Mouse (Mus musculus) neural tube, embryonic 14.5 days (tissue): ENCODE measurements around the gene Aqp3. TPM values are rescaled to one million over a fixed set of nuclear protein-coding genes. Genes with fewer than 3 reads are reported as not detected.

Experiments
- ATAC-seq: fragments of 200-750 bp; cut with Nextera tagmentation; 2 replicates; pipeline ENCODE4 v1.8.0; 2017; ENCODE audit warnings: low read depth, mild to moderate bottlenecking, moderate TSS enrichment, moderate library complexity
- H3K27ac ChIP-seq: fragments of 300-500 bp; sonication (generic); 2 replicates; pipeline ENCODE4 v1.5.1; 2014; ENCODE audit warnings: low read depth, mild to moderate bottlenecking, control low read depth, low read length, moderate library complexity, mixed read lengths
- H3K27me3 ChIP-seq: fragments of 300-500 bp; sonication (generic); 2 replicates; pipeline ENCODE4 v1.6.1; 2014; ENCODE audit warnings: low read length; ENCODE audit not compliant: control insufficient read depth, insufficient read depth
- H3K36me3 ChIP-seq: fragments of 300-500 bp; sonication (generic); 2 replicates; pipeline ENCODE4 v1.6.1; 2014; ENCODE audit warnings: low read length, mixed read lengths; ENCODE audit not compliant: control insufficient read depth, insufficient read depth
- H3K4me1 ChIP-seq: fragments of 300-500 bp; sonication (generic); 2 replicates; pipeline ENCODE4 v1.6.1; 2014; ENCODE audit warnings: low read length; ENCODE audit not compliant: control insufficient read depth, insufficient read depth
- H3K4me2 ChIP-seq: fragments of 300-500 bp; sonication (generic); 2 replicates; pipeline ENCODE4 v1.6.1; 2014; ENCODE audit warnings: mild to moderate bottlenecking, low read depth, low read length, control low read depth
- H3K4me3 ChIP-seq: fragments of 300-500 bp; sonication (generic); 2 replicates; pipeline ENCODE4 v1.5.1; 2014; ENCODE audit warnings: low read depth, low read length, control low read depth, mixed read lengths
- H3K9ac ChIP-seq: fragments of 300-500 bp; sonication (generic); replicated peaks from 2 replicates; pipeline ENCODE4 v1.6.1; 2014; ENCODE audit warnings: low read depth, mild to moderate bottlenecking, control low read depth, low read length, mixed read lengths
- H3K9me3 ChIP-seq: fragments of 300-500 bp; sonication (generic); 2 replicates; pipeline ENCODE4 v1.6.1; 2016; ENCODE audit warnings: low read length; ENCODE audit not compliant: control insufficient read depth
- WGBS: fragments of 180-500 bp; shearing (Covaris S2); extraction: QIAGEN DNeasy Blood & Tissue Kit; methylation state at CpG from one replicate; pipeline ENCODE4 v1.1.7; 2014; 5-methylcytosine and 5-hydroxymethylcytosine counted together
- polyA plus RNA-seq: library from polyadenylated mRNA; unstranded; fragments of >200 nt; fragmentation: Nextera tagmentation; extraction: Ambion mirVana; gene quantifications from 2 replicates; pipeline ENCODE4 v1.2.1, GENCODE M21; 2014

The Aqp3 gene
- polyA plus RNA-seq, 1 experiment from 2014 or later: 0.19 TPM

- no peak overlapping the region for H3K27ac ChIP-seq
- 76% methylated on average over 6 of the region's 6 CpGs for WGBS
- H3K36me3 ChIP-seq: no peaks in the 10 kb centered on the region
- H3K4me2 ChIP-seq: no peak overlapping the region
- H3K27me3 ChIP-seq: no peaks in the 10 kb centered on the region
- no peak overlapping the region for H3K4me3 ChIP-seq
- H3K4me1 ChIP-seq: peaks cover 7% of the 10 kb centered on the region; the same call in 1 of the 2 replicates
- H3K9me3 ChIP-seq: no peaks in the 10 kb centered on the region
- no peak for ATAC-seq
- H3K9ac ChIP-seq: no peak overlapping the region
Measured at GRCm38 (mm10) chr4:41132471-41132870, 34.5 kb upstream of the Aqp3 start.

DNA sequence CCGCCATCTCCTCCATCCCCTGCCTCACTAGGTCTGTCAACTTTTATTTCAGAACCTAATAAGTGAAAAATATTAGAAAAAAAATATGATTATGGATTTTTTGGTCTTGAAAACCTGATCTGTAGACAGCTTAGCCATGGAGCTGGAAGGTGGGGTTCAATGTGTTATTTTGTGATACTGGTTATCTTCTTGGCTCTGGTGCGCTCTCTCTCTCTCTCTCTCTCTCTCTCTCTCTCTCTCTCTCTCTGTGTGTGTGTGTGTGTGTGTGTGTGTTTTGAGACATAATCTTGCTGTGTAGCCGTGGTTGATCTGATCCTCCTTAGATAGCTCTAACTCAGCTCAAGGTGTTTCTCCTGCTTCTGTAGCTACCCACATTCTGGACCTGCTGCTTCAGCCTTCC is 31.9 kb upstream of the Aqp3 start:
- no peak overlapping the region for H3K9ac ChIP-seq
- H3K27me3 ChIP-seq: no peaks in the 10 kb centered on the region
- no peak overlapping the region for H3K4me3 ChIP-seq
- no peak overlapping the region for H3K27ac ChIP-seq
- no peaks in the 10 kb centered on the region for H3K36me3 ChIP-seq
- 90% methylated on average over 3 of the region's 3 CpGs for WGBS
- ATAC-seq: no peak
- peaks cover 5% of the 10 kb centered on the region; the same call in 1 of the 2 replicates for H3K4me1 ChIP-seq
- H3K9me3 ChIP-seq: no peaks in the 10 kb centered on the region
- H3K4me2 ChIP-seq: no peak overlapping the region

DNA sequence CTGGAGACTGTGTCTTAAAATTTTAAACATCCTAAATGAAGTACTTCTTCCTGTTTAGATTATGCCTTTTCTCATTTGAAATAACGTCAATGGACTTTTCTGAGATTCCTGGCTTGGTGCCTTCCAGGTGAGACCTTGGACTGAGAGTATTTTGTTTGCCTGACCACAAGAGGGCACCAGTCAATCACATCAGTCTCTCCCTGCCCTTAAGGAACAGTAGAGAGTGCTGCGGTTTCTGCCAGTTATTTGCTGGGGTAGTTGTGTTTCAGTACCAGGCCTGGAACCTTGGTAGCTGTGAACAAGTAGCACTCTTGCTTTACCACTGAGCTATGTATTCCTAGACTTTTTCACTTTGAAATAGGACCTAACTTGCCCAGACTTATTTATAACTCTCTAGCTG is 31.4 kb upstream of the Aqp3 start:
- H3K9ac ChIP-seq: no peak overlapping the region
- H3K9me3 ChIP-seq: no peaks in the 10 kb centered on the region
- no peak overlapping the region for H3K4me2 ChIP-seq
- peaks cover under 1% of the 10 kb centered on the region; the same call in 1 of the 2 replicates for H3K4me1 ChIP-seq
- H3K36me3 ChIP-seq: no peaks in the 10 kb centered on the region
- no peak overlapping the region for H3K27ac ChIP-seq
- 1% methylated on average over 2 of the region's 2 CpGs for WGBS
- no peak overlapping the region for H3K4me3 ChIP-seq
- no peaks in the 10 kb centered on the region for H3K27me3 ChIP-seq
- 0 out of 2 replicates have a peak, but pooled peaks have one; percentile 50 for ATAC-seq

DNA sequence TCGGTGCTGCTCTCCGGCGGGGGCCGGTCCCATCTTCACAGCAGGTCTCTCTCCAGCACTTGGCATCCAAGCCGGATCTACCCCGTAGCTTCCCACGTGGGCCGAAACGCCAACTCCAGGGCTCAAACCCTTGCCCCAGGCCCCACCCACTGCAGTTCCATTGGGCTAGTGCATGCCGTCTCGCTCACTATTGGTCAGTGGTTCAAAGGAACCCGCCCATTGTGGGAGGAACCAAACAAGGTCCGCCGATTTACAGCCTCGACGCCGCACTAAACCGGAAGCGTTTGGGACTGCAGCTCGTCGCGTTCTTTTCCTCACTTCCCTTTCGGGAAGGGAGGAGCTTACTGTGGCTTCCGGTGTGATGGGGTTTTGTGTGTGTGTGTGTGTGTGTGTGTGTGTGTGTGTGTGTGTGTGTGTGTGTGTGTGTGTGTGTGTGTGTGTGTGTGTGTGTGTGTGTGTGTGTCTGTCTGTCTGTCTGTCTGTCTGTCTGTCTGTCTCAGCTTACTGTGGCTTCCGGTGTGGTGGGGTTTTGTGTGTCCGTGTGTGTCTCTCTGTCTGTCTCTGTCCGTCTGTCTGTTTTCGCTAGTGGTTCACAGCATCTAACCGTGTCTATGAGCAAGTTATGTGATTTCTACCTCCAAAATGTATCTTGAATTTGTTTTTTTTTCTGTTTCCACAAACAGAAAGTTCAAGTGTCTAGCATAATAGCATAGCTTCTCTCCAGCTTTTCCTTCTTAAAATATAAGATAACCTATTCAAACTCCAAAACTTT is 26.4 kb upstream of the Aqp3 start, which contains the start of gene Nol6:
TSS of gene Nol6 (minus strand) at position 276 of the 772 bp plus-strand sequence.
- peak within 1 kb of the TSS; percentile 90 for H3K4me2 ChIP-seq
- 2% methylated on average over 29 of the region's 29 CpGs for WGBS
- peak within 1 kb of the TSS; percentile 68 for H3K4me3 ChIP-seq
- H3K27me3 ChIP-seq: no peaks in the 10 kb centered on the region
- H3K27ac ChIP-seq: 0 out of 2 replicates have a peak within 1 kb of the TSS, but pooled peaks have one; percentile 16
- peak; percentile 100 for ATAC-seq
- peak within 1 kb of the TSS; percentile 60; the same call in 1 of the 2 replicates for H3K9ac ChIP-seq
- H3K4me1 ChIP-seq: peaks cover 9% of the 10 kb centered on the region
- peaks cover 22% of the 10 kb centered on the region for H3K36me3 ChIP-seq
- H3K9me3 ChIP-seq: no peaks in the 10 kb centered on the region

DNA sequence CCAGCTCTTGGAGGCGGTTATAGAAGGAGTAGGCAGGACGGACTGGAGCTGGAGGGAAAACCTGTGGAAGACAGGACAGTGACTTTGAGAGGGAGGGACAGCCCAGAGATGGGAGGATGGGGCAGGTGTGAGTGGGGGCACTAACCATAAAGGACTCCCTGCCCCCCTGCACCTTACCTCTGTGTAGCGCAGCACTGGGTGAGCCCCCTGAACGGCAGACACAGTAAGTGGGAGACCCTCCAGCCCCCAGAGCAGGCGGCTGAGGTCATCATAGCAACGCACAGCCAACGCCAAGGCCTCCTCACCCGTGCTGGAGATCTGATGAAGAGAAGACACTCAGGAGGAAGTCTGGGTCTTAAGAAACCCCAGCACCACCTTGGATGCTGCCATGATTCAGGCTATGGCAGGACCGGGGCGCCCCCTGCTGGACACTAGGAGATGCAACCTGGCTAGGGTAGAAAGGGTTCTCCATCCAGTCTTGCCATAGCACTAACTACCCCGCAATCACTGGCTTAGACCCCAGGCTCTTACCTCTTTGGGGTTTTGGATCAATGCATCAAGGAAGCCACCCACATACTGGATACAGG is 20.8 kb upstream of the Aqp3 start:
- WGBS: 76% methylated on average over 11 of the region's 11 CpGs
- Histone ChIP-seq H3K4me3 (no peak overlapping the region), H3K27me3 (no peaks in the 10 kb centered on the region), H3K36me3 (peaks cover 67% of the 10 kb centered on the region), H3K9me3 (no peaks in the 10 kb centered on the region), H3K27ac (no peak overlapping the region), H3K9ac (no peak overlapping the region), H3K4me1 (peaks cover 9% of the 10 kb centered on the region), H3K4me2 (no peak overlapping the region)
- no peak; the same call in 1 of the 2 replicates for ATAC-seq

DNA sequence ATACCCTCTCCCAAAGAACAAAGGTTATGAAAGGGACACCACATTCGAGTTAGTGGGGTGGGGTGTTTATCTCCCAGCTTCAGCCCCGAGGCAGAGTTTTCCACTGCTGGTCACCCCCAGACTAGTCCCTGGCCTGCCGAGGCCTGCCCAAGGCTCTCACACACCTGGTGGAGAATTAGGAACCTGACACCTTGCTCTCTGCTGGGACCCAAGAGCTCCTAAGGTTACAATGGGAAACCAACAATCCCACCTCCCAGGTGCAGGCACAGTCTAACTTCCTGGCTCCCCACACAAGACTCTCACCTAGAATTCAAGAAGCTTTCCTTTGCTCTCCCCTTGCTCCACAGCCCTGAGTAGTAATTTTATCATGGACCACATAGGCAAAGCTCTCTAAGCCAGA is 18.8 kb upstream of the Aqp3 start:
- no peak overlapping the region for H3K9ac ChIP-seq
- H3K27ac ChIP-seq: no peak overlapping the region
- WGBS: 88% methylated on average over 3 of the region's 3 CpGs
- H3K36me3 ChIP-seq: peaks cover 65% of the 10 kb centered on the region
- no peaks in the 10 kb centered on the region for H3K9me3 ChIP-seq
- no peak overlapping the region for H3K4me3 ChIP-seq
- no peak for ATAC-seq
- H3K4me2 ChIP-seq: no peak overlapping the region
- H3K27me3 ChIP-seq: no peaks in the 10 kb centered on the region
- H3K4me1 ChIP-seq: no peaks in the 10 kb centered on the region

- H3K27me3 ChIP-seq: no peaks in the 10 kb centered on the region
- no peaks in the 10 kb centered on the region for H3K4me1 ChIP-seq
- H3K9ac ChIP-seq: no peak overlapping the region
- H3K9me3 ChIP-seq: no peaks in the 10 kb centered on the region
- WGBS: 97% methylated on average over 15 of the region's 15 CpGs
- peaks cover 61% of the 10 kb centered on the region for H3K36me3 ChIP-seq
- H3K4me3 ChIP-seq: no peak overlapping the region
- H3K4me2 ChIP-seq: no peak overlapping the region
- no peak for ATAC-seq
- H3K27ac ChIP-seq: no peak overlapping the region
Measured at GRCm38 (mm10) chr4:41115793-41116192, 17.8 kb upstream of the Aqp3 start.

DNA sequence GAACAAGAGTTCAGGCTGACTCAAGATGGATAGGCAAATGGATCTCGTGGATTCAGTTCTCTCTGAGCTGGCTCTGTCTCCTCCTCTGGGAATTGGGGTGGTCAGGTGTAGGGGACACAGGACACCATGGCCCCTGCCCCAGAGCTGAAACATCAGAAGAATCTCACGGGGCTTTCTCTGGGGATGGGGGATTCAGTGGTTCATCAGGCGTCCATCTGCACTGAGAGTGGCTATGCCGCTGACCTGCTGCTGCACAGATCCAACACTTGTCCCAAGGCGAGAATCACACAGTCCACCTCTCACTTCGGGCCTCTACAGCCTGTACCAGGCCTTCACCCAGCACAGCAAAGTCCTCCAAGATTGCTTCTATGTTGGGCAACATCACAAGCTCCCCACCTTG is 17.1 kb upstream of the Aqp3 start:
- Histone ChIP-seq H3K36me3 (peaks cover 54% of the 10 kb centered on the region), H3K27me3 (no peaks in the 10 kb centered on the region), H3K4me3 (no peak overlapping the region), H3K4me2 (no peak overlapping the region), H3K9ac (no peak overlapping the region), H3K27ac (no peak overlapping the region), H3K4me1 (no peaks in the 10 kb centered on the region), H3K9me3 (no peaks in the 10 kb centered on the region)
- no peak for ATAC-seq
- WGBS: 90% methylated on average over 6 of the region's 6 CpGs

DNA sequence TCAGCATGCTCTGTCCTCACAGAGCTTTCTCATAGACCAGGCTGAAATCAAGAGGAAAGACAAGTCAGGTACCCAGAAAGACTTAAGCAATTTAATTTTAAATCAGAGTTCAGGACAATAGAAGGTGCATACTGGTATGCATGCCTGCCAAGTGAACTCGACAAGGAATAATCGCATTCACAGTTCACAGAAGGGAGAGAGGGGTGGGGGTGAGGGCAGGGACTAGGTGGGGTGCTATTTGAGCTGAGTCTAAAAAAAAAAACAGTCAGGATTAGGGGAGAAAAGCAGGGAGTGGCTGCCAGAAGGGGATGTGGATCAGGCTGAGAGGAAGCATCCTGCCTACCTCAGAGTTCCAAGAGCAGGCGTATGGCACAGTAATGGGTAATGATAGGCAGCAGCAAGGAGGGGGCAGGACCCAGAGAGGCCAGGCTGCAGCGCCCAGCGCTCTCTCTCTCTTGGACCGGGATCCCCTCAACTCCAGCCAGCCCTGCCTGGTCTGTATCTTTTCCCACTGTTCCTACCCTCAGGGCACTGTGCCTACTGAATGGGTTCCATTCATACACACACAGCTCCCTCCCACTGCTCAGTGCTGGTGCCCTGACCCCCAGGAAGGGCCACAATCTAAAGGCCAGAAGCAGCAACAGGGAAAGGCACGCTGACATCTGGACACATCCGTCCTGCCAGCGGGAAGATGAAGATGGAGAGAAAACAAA is 16.5 kb upstream of the Aqp3 start:
- Histone ChIP-seq H3K27me3 (no peaks in the 10 kb centered on the region), H3K4me3 (no peak overlapping the region), H3K27ac (no peak overlapping the region), H3K36me3 (peaks cover 48% of the 10 kb centered on the region), H3K9ac (no peak overlapping the region), H3K4me1 (no peaks in the 10 kb centered on the region), H3K9me3 (no peaks in the 10 kb centered on the region), H3K4me2 (no peak overlapping the region)
- WGBS: 94% methylated on average over 9 of the region's 9 CpGs
- ATAC-seq: no peak
